Mouse (Mus musculus) adipocyte (in vitro differentiated cells): ENCODE results near the gene Pdcl2.

Experiments
- DNase-seq: peaks from one replicate; pipeline ENCODE4 v3.0.0-alpha.2; 2016; ENCODE audit warnings: low spot score

The Pdcl2 gene

DNA sequence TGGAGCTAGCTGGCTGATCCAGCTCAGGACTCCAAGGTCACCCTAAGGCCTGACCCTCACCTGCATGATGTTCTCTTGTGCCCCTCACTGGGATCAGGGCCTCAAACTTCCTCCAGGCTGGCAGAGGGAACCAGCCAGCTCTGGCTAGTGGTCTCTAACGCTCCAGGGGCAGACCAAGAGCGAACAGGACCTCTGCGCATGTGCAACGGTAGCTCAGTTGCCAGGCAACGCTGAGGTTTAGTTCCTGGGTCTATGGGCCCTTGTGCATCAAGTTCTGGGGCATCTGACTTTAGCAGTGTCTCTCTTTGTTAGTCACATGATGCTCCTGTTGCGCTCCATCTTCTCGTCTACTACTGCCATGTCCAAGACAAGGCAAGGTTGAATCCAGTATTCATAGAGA is at the start of gene Pdcl2:
Pdcl2 (minus strand) TSS at position 204 of the 400 bp plus-strand sequence.
- DNase-seq = no peak

DNA sequence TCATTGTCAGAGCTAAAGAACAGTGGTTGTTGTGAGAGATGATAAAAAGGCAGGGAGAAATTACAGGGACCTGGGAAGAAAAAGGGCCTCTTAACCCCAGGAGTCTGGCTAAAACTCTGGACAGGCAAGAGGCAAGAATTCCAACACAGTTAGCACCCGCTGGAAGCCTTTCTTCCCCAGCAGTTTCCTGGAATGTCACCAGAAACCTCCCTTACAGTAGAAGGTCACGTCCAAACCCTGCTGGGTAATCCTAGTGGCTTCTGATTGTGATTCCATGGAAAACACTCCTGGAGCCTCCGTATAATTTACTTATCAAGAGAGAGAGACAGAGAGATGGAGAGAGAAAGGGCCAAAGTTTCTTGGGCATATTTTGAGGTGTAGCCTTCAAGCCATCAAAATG is 48.3 kb upstream of the Pdcl2 start:
- DNase-seq = no peak

DNA sequence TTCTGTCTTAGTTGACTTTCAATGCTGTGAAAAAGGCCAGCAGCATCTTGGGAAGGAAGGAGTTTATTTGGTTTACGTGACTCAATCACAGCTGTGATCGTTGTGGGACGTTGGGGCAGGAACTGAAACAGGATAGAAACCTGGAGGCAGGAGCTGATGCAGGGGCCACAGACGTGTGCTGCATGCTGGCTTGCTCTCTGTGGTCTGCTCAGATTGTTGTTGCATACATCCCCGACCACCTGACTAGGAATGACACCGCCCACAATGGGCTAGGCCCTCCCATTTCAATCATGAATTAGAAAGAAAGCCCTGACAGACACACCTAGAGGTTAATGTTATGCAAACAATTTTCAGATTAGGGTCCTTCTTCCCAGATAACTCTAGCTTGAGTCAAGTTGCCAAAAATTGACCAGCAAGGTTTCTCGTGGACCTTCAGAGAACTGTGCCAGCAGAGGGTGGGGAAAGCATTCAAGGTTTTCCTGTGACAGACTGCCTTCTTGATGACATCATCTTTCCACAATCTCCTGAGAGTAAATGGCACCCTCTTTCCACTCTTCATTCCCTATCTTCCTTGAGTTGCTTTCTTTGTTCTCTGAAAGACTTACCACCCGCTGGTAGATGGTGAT is 38.4 kb upstream of the Pdcl2 start:
- DNase-seq = no peak

DNA sequence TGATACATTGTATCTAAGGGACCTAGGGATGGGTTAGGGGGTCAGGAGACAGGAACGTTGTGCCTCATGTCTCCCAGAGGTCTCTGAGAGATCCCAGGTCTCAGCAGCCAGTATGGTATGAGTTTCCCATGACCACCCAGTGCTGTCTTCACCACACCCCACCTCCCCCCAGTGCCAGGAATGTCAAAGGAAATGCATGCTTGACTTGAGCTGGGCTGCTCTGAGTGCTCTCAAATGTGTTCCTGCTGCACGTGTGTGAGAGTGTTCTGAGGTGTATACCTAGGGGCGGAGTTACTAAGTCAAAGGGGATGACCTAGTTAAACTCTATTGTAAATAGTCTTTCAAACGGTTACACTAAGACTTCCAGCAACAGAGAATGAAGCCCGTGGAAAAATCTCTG is 34.5 kb upstream of the Pdcl2 start:
- no peak for DNase-seq

DNA sequence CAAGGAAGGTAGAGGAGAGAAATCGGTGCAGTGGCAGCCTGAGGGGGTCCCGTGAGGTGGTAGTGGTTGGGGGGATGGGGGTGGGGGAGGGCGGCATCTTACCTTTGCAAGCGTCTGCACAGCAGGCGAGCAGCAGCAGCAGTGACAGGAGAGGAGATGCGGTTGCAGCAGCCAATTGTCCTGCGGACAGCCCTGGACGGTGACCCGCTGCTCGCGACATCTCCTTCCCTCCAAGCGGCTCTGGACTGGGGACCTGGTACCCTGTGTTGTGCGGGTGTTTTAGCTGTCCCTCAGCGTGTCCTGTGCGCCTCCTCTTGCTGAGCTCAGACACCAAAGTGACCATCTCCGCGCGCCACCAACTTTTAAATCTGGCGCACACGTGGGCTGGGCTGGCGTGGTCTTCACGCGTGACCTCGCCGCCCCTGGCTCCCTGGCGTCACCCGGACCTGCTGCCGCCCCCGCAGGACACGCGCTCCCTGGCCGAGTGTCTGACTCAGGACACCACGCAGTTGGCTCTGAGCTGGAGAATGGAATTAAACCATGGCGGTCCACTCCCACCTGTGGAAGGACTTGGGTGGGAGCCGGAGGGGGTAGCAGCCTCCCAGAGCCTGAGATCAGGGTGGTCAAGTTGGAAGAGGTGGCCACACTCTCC is 32.6 kb upstream of the Pdcl2 start, which contains the start of gene Nmu:
Nmu (minus strand) TSS at position 336 of the 652 bp plus-strand sequence.
- DNase-seq = no peak

DNA sequence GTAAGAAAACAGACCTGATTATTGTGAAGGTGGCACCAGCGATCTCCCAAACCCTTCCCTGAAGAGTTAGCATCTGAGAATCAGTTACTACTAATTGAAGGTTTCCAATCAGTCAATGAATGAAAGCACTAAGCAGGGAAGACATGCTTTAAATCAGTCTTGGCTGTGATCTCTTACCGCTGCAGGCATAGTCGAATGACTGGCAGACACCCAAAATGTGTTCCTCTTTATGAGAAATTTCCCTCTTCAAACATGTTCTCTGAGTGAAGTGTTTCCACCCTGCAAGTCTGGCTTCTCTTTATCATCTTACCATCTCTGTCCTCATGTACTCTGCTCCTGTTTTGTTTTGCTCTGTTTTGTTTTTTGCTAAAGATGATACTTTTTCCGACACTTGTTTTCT is 29.8 kb upstream of the Pdcl2 start:
- peak; percentile 31 for DNase-seq

DNA sequence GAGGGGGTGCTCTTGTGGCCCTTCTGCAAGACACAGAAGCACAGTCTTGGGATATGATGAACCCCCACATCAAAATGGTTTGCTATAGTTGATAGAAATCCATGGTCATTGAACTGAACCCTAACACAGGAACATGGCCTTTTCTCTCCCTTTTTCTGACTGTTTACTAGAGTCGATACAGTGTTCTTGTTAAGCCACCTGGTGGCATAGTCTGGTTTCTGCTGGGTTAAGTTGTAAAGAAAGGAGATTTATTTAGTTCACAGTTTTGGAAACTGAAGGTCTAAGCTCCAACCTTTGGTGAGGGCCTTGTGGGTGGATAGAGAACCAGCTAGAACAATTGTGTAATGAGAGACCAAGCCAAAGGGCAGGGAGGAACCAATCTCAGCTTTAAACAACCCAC is 29.1 kb upstream of the Pdcl2 start:
- peak; percentile 65 for DNase-seq

DNA sequence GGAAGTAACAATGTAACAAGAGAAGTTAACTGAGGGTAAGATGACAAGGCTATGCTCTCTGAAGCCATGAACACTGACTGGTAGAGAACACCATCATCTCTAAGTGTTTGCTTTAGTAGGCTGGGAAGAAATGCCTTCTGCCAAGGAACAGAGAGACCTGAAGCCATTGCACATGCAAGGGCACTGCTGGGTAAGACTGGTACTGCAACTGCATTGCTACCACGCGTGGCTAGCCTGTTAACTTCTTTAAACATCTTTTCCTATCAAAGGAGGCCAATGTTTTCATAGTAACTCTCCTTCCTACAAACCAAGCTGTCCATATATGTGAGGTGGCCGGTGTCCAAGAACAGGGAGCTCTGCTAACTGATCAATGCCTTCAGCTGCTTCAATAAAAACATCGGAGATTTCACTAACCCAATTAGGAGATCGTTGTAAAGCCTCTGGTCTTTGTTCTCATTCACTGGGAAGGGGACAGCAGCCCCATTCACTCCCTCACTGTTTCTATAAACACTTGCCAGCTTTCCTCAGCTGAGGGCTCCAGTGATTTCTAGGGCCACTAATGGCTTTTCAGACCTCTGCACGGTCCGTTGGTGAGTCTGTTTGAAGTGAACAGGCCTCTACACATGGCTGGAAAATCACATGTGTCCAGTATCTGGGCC is 21.1 kb upstream of the Pdcl2 start:
- DNase-seq = no peak

DNA sequence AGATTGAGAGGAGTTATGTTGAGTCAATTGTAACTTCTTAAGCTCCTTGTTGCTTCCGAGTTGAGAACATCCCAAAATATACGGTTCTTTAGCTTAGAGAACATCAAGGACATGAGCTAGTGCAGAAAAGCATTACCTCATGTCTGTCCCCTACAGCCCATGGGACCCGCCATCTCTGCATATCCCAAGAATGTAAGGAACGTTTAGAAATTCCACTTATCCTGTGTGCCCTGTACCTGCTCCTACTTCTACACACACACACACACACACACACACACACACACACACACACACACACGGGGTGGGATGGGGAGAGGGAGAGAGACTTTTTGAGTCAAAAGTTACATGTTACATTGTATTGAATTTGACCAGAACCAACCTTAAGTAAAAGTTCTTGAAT is 20.6 kb upstream of the Pdcl2 start:
- no peak for DNase-seq

DNA sequence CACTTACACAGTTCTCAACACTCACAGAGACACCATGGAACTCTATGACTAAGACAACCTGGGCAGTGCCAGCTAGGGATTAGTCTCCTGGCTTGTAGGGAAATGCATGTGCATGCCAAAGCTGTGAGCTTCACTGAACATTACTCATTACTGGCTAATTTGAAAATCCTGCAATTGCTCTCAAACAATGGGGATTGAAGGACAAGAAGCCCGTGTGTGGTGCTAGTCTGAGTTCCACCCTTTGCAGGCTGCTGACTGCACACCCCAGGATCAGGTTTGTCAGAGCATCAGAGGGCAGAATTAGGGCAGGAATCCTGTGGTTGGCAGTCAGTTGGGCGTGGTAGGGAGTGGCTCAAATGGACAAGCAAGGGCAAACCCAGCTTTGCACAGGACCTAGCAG is 15.2 kb upstream of the Pdcl2 start:
- DNase-seq = peak; percentile 79

DNA sequence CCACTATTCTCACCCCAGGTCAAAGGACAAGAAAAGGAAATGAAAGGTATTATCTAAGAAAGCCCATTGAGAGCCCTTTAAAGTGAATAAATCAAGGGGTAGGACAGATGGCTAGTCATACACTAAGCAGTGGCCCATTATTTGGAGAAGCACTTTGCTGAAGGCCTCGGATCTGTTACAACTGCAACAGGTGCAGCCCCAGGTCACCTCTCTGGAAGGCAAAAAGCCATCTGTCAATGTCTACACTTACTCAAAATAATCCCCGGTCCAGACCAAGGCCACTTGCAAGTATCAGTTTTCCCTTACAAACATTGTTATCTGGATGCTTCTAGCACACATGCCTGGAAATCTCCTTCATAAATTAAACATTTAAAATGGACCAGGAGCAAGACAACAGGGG is 10.0 kb upstream of the Pdcl2 start:
- no peak for DNase-seq

DNA sequence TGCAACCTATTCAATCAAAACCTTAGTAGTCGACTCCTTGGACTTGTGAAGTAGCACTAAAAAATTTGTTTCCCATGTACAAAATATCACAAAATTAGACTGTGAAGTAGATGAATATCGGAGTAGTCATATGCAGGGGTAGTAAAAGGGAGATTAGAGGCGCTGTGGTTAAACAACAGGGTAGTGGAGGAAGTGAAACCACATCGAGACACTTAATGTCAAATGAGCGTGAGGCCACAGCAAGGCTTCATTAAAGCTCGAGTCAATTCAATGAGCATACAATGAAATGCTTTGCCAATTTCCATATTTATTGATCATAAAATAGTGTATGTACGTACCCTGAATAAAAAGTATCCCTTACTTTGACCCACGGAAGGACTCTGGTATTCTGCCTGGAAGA is 6.1 kb upstream of the Pdcl2 start:
- DNase-seq = no peak

DNA sequence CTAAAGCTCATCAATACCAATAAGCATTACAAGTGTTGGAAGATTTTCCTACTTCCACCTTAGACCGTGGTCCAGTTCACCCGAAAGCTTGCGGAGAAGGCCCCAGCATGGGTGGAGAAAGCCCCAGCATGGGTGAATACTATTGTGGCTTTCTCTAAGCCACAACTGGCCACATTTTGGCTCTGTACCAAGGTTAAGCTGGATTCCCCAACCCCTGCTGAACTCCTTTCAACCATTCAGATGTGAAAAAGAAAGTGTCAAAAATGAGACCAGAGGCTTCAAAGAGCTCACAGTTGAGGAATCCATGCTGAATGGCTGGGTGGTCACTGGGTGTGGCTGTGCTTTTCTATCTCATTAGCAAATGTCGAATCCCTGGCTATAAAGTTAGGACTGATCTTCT is 2.9 kb upstream of the Pdcl2 start:
- no peak for DNase-seq

DNA sequence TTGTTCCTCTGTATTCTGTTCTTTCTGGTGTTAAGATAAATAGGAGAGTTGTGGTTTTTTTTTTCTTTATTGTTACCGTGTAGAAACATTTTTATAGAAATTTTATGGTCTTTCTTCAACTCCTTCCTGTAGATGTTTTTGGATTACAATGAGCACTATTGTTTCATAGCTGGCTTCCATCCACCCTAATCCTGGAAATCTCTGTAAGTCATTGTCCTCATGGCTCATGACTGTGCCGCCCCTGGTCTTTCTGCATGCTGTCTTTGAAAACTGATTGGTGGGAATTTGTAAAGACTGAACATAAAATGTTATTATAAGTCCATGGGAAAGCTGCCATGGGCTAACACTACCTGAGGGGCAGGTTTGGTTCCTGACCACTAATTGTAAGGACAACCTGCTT is 3.7 kb downstream of the Pdcl2 start:
- no peak for DNase-seq

DNA sequence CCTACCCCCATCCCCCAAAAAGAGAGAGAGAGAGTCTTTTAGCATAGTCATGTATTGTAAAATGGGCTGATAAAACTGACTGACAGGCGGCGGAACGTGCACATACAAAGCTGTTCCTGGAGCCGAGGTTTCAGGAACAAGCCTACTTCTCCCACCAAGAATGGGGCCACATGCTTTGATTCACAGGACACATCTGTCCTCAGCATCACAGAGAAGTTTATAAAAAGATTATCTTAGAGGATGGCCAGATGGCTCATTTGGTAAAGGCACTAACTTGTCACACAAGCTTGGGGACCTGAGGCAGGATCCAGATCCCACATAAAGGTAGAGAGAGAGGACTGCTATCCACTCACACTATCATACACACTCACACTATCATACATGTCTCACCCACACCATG is 5.8 kb downstream of the Pdcl2 start:
- DNase-seq = no peak

DNA sequence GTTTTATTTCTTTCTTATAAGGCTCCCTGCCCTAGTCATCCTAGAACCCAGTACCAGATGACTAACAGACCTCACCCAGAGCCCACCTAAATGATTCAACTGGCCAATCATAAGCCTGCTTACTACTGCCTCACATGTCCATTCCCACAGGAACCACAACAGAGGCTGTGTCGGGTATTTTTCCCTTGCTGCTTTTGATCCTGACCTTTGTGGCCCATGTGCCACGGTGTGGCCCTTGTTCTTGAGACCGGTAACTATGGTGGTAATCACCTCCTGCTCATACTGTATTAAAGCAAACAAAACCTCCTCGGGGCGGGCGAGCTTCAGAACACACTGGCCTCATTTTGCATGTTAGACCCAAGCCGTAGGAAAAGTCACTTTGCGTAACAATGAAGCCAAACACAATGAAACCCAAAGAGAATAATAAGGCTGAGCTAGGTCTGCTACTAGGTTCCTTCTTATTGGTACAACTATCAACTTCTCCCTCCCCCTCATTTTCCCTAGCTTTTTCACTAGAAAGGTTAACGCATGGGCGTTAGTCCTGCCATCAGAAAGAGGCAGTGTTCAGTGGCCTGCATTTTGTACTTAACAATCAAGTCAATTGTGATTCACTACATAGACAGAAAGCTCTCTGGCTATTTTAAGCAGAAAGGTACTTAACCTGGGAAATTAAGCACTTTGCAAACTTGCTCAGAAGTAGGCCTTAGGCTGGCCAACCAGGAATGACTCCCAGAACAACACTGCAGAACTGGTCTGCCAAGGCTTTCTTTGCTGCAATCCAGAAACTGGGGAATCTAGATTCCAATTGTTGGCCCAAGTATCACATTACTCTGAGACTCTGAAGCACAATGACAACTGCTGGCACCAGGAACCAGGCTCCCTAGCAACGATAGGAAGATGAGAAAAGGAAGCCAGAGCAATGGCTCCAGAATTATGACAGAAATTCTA is 9.4 kb downstream of the Pdcl2 start:
- DNase-seq = peak; percentile 71

DNA sequence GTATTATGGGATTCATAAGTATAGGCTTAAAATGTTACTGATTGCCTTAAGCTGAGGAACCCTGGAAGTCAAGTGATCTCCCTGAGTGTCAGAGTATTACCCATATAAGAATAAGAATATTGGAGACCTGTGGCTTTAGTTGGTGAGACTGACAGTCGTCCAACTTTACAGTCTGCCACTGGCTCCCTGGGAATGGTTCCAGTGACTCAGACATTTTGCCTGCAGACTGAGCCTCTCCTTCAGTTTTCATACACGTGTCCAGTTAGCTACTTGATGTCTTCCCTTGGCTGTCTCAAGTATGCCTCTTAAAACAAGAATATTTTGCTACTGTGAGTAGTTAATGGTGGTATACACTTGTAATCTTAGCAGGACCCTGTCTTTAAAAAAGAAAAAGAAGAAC is 22.8 kb downstream of the Pdcl2 start:
- DNase-seq = peak; percentile 72

DNA sequence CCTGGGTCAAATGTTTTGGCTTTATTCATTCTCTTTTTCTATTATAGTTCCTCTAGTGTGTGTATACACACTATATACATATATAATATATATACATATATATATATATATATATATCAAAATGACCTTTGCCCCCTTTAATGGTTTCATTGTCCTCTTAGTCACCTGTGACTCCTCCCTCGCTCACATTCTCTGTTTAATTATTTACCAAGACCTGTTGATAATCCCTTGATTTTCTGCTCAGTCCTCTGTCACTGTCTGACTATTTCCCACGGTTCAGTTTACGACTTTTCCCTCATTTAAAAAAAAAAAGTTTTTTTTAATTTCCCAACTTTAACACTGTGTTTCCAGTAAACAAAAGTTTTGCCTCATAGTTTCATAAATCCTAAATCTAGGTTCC is 24.7 kb downstream of the Pdcl2 start:
- DNase-seq = no peak

DNA sequence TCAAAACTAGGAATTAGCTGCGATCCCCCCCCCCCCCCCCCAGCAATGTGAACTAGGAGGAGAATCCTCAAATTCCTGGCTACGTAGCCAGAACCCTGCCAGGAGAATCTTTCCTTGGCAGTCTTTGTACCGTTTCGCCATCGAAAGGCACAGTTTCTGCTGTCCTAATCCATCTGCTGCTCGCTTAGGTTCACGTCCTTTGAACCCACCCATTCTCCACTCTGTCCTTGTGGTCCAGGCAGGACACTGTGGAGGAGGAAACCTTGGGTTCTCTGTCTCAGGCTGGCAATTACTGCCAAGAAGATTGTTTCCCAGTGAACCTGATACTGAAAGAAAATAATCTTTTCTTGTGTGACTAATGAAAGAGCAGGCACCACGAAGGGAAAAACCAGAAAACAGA is 25.3 kb downstream of the Pdcl2 start:
- DNase-seq = peak; percentile 83

DNA sequence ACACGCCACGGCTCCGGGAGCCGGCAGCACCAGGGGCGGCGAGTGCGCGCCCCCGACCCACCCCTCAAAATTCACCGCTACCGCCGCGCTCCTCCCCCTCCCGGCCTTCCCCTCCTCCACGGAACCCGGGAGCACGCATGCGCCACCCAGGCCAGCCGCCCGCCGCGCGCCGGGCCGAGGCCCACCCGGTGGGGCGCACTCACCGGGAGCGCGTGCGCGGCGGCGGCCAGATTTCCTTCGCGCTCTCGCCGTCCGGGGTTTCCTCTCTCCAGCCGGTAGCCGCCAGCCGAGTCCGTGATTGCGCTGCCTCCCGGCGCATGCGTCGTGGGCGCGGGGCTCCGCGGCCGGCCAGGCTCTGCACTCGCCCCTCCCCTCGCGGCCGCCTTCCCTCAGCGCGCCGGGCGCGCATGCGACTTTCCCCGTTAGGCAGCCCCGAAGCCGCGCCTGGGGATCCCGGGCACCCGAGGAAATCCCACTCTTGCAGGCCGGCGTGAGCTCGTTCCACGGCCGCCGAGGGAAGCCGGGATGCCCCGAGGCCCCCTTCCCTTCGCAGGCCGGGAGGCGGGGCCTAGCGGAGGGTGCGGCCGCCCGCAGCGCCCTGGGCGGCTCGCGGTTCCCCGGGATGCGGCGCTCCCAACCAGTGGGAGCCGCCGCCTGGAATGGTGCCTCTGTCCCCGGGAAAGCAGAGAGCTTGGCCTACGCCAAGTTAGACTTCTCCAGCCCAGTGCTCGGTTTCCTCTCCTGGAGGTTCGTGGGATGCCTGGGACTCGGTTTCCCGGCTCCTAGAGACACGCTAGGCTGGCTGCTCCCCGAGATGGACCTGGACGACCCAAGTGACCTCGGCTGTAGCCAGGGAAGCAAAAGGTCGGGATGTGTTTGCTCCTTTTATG is 26.3 kb downstream of the Pdcl2 start, which contains the start of gene Clock:
Clock (minus strand) TSS at position 341 of the 890 bp plus-strand sequence.
- peak; percentile 94 for DNase-seq

DNA sequence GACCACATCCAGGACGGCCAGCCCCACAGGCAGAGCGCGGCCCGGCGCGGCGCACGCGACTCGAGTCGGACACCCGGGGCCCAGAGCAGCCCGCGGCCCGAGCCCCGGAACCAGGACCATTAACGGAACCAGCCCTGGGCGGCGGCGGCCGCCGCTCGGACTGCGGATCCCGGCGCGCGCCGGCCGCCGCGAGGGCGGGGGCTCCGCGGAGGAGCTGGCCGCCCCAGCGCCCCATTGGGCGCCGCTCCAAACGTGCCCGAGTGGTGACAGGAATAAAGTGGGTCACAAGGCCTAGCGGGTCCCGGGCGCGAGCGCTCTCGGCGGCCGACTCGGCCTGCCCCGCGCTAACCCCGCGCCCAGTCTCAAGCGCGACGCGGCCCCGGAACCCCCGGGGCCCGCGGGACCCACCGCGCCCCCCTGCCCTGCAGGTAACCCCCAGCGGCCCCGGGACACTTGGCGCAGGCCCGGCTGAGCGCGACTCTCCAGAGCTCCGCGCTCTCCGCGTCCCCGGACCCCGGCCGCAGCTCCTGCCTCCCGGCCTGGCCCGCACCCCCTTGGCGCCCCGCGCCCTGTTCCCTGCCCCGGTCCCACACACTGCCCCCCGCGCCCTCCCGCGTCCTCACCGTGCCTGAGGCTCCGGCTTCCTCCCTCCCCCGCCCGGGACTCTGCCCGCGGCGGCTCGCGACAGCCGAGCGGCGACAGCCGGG is 27.1 kb downstream of the Pdcl2 start:
- DNase-seq = peak; percentile 93
